Mouse (Mus musculus): Measurements from ENCODE around the gene Ppp6r1.
A peak's percentile ranks its signal among the peaks of the same experiment; 100 is the strongest.

Ppp6r1 gene

GRCm38 (mm10) chr7:4658128-4658907 lies 501 bp downstream of the Ppp6r1 start:
- DNase-seq (ENCODE audit: low read depth in 2 of 2, low spot score in 2 of 2): no peak

DNA sequence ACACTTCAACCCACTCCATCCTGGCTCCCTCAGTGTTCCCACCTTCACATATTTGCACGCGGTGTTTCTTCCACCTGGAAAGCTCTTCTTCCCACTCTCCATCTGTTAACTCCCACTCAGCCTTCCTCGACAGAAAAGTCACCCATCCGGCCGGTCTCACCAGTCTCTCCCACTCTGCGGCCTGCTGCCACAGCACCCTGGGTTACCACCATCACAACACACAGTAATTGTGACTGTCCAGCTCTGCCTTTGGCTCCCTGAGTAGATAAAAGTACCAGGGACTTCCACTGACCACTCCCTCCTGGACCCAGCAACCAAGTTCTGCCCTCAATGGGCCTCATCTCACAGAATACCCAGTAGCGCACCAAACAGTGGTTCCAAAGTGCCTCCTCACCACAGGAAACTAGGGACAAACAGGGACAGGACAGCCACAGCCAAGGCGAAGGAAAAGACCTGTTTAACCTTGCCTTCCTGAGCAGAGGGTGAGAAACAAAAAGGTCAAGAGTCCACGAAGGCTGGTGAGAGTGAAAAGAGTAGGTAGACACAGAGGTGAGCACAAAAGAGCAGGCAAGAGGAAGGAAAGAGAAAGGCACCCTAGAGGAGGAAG lies 1.2 kb downstream of the Ppp6r1 start:
- no peak for DNase-seq (ENCODE audit: low read depth in 2 of 2, low spot score in 2 of 2)

DNA sequence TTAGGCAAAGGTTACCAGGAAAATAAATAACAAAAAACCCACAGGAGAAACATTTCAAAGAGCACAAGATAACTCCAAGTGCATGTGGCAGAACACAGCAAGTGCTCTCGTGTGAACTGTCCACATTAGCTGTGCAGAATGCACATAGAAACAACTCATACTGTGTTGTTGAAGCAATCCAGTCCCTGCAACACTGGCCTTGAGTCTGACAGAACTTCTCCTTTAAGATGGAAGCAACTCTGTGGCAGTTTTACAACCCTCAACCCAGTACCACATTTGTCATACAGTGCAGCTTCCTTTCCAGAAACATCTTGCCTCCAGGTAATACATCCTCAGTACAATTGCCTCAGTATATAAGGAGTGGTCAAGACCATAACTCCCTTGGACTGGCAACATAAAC lies 2.0 kb downstream of the Ppp6r1 start:
- DNase-seq (ENCODE audit: low read depth in 2 of 2, low spot score in 2 of 2): no peak

- no peak for DNase-seq (ENCODE audit: low read depth in 2 of 2, low spot score in 2 of 2)
These were observed 2.9 kb downstream of the Ppp6r1 start for GRCm38 (mm10) chr7:4655916-4656315.

GRCm38 (mm10) chr7:4655393-4655792 lies 3.4 kb downstream of the Ppp6r1 start:
- DNase-seq (ENCODE audit: low read depth in 2 of 2, low spot score in 2 of 2): no peak

GRCm38 (mm10) chr7:4654221-4654620 lies 4.6 kb downstream of the Ppp6r1 start:
- DNase-seq (ENCODE audit: low read depth in 2 of 2, low spot score in 2 of 2): no peak

DNA sequence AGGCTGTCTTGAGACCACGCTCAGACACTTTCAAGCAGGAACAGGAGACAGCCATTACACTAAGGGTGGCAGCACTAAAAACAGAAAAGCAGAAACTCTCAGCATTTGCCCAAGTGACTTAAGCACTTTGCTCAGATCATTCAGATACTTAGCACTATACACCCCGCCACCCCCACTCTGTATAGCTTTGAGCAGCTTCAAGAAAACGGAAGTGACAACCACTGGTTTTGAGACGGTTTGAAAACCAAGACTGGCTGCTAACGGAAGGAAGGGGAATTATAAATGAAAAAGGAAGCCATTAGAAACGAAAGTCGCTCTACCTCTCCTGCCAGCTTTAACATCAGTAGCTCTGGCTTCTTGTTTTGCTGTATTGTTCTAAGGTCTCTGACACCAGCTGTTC lies 5.0 kb downstream of the Ppp6r1 start:
- peak; percentile 77 for DNase-seq (ENCODE audit: low read depth in 2 of 2, low spot score in 2 of 2)

DNA sequence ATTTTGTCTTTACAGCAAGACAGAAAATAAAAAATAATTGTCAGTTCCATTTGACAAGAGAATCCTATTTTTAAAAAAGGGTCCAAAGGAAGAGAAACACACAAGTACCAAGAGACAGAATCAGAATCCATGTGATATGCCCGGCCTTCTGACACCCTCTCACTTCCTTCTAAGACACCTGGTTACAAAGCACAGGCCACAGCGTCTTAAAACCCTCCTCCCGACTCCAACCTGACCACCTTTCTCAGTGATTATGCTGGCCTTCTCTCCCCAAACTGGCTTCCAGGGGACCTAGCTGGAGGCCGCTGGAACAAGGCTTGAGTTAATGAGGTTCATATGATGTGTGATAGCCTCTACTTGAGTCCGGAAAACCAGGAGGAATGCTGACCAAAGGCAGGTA lies 5.5 kb downstream of the Ppp6r1 start:
- DNase-seq (ENCODE audit: low read depth in 2 of 2, low spot score in 2 of 2): no peak

- no peak for DNase-seq (ENCODE audit: low read depth in 2 of 2, low spot score in 2 of 2)
These were observed 6.1 kb downstream of the Ppp6r1 start for GRCm38 (mm10) chr7:4652726-4653125.

DNA sequence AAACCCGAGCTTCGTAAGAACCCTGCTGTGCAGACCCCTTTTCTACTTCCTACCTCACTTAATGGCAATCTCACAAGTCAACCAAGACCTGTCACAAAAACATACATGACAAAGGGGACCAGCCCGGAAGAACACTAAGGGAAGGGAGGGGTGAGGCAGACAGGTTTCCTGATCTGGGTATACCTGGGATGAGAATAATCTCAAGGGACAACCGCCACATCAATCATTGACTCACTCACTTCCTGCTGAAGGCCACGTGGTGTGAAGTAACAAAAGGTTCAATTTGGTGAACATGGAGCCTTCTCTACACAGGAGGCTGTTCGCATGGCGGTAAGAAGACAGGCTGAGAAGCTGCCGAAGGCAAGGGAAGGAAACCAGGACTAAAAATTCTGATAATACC lies 7.2 kb downstream of the Ppp6r1 start:
- peak; percentile 51 to 65 for DNase-seq (ENCODE audit: low read depth in 2 of 2, low spot score in 2 of 2)

- DNase-seq (ENCODE audit: low read depth in 2 of 2, low spot score in 2 of 2): no peak
These were observed 10.8 kb downstream of the Ppp6r1 start for GRCm38 (mm10) chr7:4647992-4648391.

GRCm38 (mm10) chr7:4647291-4647690 lies 11.5 kb downstream of the Ppp6r1 start:
- peak; percentile 61 for DNase-seq (ENCODE audit: low read depth in 2 of 2, low spot score in 2 of 2)

DNA sequence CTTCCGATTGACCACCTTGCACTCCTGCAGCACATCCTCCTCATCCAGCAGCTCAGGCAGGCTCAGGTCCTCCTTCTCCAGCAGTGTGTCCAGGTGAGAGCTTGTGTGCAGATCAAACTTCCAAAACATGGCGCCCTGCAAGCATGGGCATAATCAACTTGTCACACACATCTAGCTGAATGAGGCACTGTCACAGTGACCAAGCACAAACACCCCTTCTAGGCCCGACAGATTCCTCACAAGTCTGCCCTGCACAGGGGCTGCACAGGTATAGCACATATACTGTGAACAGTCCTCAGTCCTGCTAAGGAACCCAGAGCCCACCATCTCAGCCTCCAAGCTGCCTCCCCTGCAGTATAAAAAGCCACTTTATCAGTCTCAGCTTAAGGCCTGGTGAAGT lies 12.0 kb downstream of the Ppp6r1 start:
- DNase-seq (ENCODE audit: low read depth in 2 of 2, low spot score in 2 of 2): no peak

DNA sequence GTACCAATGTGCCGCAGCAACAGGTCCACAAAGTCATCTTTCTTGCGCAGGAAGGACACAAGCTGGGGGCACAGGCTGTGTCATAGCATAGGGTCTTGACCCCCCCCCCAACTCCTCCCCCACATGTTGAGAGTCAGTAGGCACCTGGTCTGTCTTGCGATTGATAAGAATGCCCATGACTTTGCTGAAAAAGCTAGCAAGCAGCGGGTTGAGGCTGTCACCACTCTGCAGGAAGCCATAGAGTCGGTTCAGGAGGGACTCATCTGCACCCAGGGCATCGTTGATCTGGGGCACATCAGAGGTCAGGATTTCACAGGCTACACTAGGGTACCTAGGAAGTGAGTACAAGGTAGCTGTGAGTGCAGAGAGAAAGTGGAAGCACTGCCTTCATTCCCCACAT lies 15.6 kb downstream of the Ppp6r1 start:
- DNase-seq (ENCODE audit: low read depth in 2 of 2, low spot score in 2 of 2): no peak

DNA sequence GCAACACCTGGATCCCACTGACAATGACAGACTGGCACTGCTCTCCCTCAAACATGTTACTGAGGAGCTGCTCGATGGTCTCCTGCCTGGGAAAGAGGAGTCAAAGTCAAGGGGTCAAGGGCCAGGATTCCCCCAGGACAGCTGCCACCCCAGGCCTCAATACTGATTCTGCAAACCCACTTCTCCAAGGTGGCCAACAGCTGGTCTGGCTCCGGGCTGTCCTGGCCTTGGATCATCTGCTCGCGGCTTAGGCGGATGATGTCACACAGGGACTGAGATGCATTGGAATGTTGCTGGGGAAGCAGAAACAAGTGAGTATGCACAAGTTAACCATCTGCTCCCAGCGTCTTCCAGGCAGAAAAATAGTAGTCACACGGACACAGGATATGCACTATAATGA lies 16.9 kb downstream of the Ppp6r1 start:
- DNase-seq (ENCODE audit: low read depth in 2 of 2, low spot score in 2 of 2): no peak

DNA sequence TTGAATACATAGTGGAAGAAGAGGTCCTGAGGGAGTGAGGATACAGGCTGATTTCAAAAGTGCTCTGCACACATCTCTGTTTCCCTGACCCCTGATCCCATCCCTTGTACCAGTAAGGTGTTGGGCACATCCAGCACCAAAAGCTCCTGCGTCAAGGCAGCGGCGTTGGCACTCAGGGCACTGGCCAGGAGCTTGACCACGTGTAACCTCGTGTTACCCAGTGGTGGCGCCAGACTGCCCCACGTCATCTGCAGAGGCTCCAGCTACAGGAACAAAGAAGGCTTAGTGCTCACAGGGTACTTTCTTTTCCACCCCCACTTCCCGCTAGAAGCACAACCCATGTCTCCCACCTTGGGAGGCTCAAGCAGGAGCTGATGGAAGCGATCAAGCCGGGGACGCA lies 17.7 kb downstream of the Ppp6r1 start:
- DNase-seq (ENCODE audit: low read depth in 2 of 2, low spot score in 2 of 2): no peak

- no peak for DNase-seq (ENCODE audit: low read depth in 2 of 2, low spot score in 2 of 2)
These were observed 22.6 kb downstream of the Ppp6r1 start for GRCm38 (mm10) chr7:4636179-4636578.

- no peak for DNase-seq (ENCODE audit: low read depth in 2 of 2, low spot score in 2 of 2)
These were observed 27.8 kb downstream of the Ppp6r1 start, which contains the start of gene Tmem86b for GRCm38 (mm10) chr7:4631031-4631430. Gene Tmem86b (minus strand): TSS chr7:4631422.

GRCm38 (mm10) chr7:4630198-4630597 lies 28.6 kb downstream of the Ppp6r1 start:
- DNase-seq (ENCODE audit: low read depth in 2 of 2, low spot score in 2 of 2): no peak

- DNase-seq (ENCODE audit: low read depth in 2 of 2, low spot score in 2 of 2): no peak
These were observed 29.2 kb downstream of the Ppp6r1 start for GRCm38 (mm10) chr7:4629586-4629985.

DNA sequence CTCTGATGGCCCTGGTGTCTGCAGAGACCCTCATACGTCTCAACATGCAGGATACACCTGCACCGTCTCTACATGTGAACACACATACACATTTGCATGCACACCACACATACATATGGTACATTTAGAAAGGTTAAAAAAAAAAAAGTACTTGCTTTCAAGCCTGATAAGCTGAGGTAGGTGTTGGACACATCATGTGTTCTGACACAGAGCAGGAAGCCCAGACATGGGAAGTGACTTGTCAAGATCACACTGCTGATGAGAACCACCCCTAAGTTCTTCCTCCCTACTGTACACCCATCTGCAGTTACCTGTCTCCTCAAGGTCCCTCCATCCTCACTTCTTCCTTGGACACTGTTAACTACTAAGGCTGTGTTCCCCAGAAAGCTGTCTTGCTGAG lies 32.9 kb downstream of the Ppp6r1 start:
- DNase-seq (ENCODE audit: low read depth in 2 of 2, low spot score in 2 of 2): no peak

DNA sequence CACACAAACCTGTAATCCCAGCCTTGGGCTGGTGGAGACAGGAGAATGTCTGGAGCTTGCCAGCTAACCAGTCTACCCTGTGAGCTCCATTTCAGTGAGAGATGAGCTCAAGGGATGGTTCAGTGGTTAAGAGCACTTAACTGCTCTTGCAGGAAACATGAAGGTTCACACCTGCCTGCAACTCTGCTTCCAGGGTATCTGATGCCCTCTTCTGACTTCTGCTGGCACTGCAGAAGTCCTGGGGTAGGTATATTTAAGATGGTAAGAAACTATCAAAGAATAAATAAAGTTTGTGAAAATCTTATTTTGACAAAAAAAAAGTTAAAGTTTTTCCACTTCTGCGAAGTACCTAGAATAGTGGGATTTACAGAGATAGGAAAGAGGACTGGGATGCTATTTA lies 34.5 kb downstream of the Ppp6r1 start:
- no peak for DNase-seq (ENCODE audit: low read depth in 2 of 2, low spot score in 2 of 2)

All from CD8-positive naive resting alpha-beta T cell, adult 2 months (primary cell).